Mouse (Mus musculus) heart, postnatal 0 days (tissue): Measurements from ENCODE around the gene Cux2.
A peak's percentile ranks its signal among the peaks of the same experiment; 100 is the strongest.

Experiments
- CTCF ChIP-seq: IDR thresholded peaks from 2 replicates; pipeline ENCODE4 v1.5.1; 2016; ENCODE audit warnings: antibody characterized with exemption, control low read depth, low read depth
- EP300 ChIP-seq: IDR thresholded peaks from 2 replicates; pipeline ENCODE4 v1.6.1; 2016; ENCODE audit warnings: antibody characterized with exemption, low read depth

GRCm38 (mm10) chr5:121824121-121824520, 225.8 kb downstream of the Cux2 start:
- no peak for TF ChIP-seq CTCF
- peak; percentile 61; the same call in 1 of the 2 replicates for TF ChIP-seq EP300
